ENCODE assay signal across 12 mouse cellular contexts in genomic region chr11:117996066-117996465, GRCm38 (mm10). TPM values are rescaled to one million over a fixed set of nuclear protein-coding genes. Genes with fewer than 3 reads are reported as not detected.
DNase-seq lines count a peak whose midpoint lies in the region; ATAC-seq and TF ChIP-seq lines count a peak whose summit lies in the region.
"Had no signal": no experiment of that assay in that cellular context is flagged by ENCODE, and none has a peak within 500 bp of the region (broad histone marks: within the 10 kb centered on the region; RNA-seq: fewer than 3 reads in every experiment).

No protein-coding gene starts in this region.

- no peak overlapping the region for H3K4me3 ChIP-seq in gastrocnemius, adult 2 months
- no peak overlapping the region for H3K4me3 ChIP-seq in limb, embryonic 12.5 days (replicated peaks)
- H3K4me3 ChIP-seq in limb, embryonic 10.5 days: no peak overlapping the region
- no peak overlapping the region for H3K4me3 ChIP-seq in ES-Bruce4 (ENCODE audit: low read depth, low read length)
- no peak overlapping the region for H3K4me3 ChIP-seq in limb, embryonic 13.5 days

- intact Hi-C loops in gastrocnemius, adult 2 months (cut with DNase I): no loop called here

- no peak for DNase-seq in gastrocnemius, adult 2 months
- DNase-seq in gastrocnemius, adult 8-10 months (ENCODE audit: low spot score in 2 of 2): no peak
- DNase-seq in limb, embryonic 10.5 days (ENCODE audit: low spot score): no peak
- DNase-seq in right cerebral cortex, adult 2 months (ENCODE audit: low spot score in 2 of 2): no peak
- no peak for DNase-seq in gastrocnemius, adult 18-20 months (ENCODE audit: low spot score)
- DNase-seq: cerebellum, postnatal 10 days; kidney, adult 11 months had no signal

- TF ChIP-seq EP300 in ES-Bruce4 (IDR thresholded peaks at IDR 0.05; ENCODE audit: insufficient read depth, low read depth, low read length): peak; percentile 67

- no peak for TF ChIP-seq POLR2A in ES-Bruce4 (IDR thresholded peaks at IDR 0.05; ENCODE audit: insufficient read depth, low read length)

- peak overlapping the region; percentile 35; the same call in 1 of the 2 replicates for H3K27ac ChIP-seq in gastrocnemius, adult 2 months
- peak overlapping the region; percentile 76 for H3K27ac ChIP-seq in limb, embryonic 12.5 days
- no peak overlapping the region for H3K27ac ChIP-seq in limb, embryonic 10.5 days
- H3K27ac ChIP-seq in ES-Bruce4 (ENCODE audit: insufficient read depth, low read length): peak overlapping the region; percentile 35
- H3K27ac ChIP-seq in limb, embryonic 13.5 days: peak overlapping the region; percentile 75
- H3K27ac ChIP-seq: liver, embryonic 14.5 days had no signal

- 22% methylated on average over 3 of the region's 3 CpGs for WGBS in limb, embryonic 12.5 days
- 30% methylated on average over 3 of the region's 3 CpGs for WGBS in limb, embryonic 10.5 days
- WGBS in limb, embryonic 13.5 days: 29% methylated on average over 3 of the region's 3 CpGs

- peaks cover 34% of the 10 kb centered on the region for H3K36me3 ChIP-seq in limb, embryonic 12.5 days
- H3K36me3 ChIP-seq in limb, embryonic 10.5 days: peaks cover 38% of the 10 kb centered on the region
- H3K36me3 ChIP-seq in ES-Bruce4 (ENCODE audit: control insufficient read depth, insufficient read depth, low read length, poor library complexity, severe bottlenecking): peaks cover 10% of the 10 kb centered on the region
- peaks cover 31% of the 10 kb centered on the region for H3K36me3 ChIP-seq in limb, embryonic 13.5 days

- no peak for ATAC-seq in limb, embryonic 12.5 days (ENCODE audit: insufficient number of reproducible peaks, insufficient read depth, low FRiP score, low TSS enrichment, low read depth)
- no peak for ATAC-seq in limb, embryonic 13.5 days (ENCODE audit: low FRiP score, low read depth)
- ATAC-seq: forebrain, embryonic 14.5 days had no signal

- no peaks in the 10 kb centered on the region for H3K9me3 ChIP-seq in limb, embryonic 12.5 days
- H3K9me3 ChIP-seq in limb, embryonic 10.5 days (replicated peaks): no peaks in the 10 kb centered on the region
- H3K9me3 ChIP-seq in ES-Bruce4 (replicated peaks; ENCODE audit: control insufficient read depth, insufficient read depth, low read length, poor library complexity, severe bottlenecking): no peaks in the 10 kb centered on the region
- H3K9me3 ChIP-seq in limb, embryonic 13.5 days: no peaks in the 10 kb centered on the region

- no peaks in the 10 kb centered on the region for H3K27me3 ChIP-seq in limb, embryonic 12.5 days
- no peaks in the 10 kb centered on the region for H3K27me3 ChIP-seq in limb, embryonic 10.5 days (ENCODE audit: low read depth, poor library complexity, severe bottlenecking)
- H3K27me3 ChIP-seq in ES-Bruce4 (ENCODE audit: control insufficient read depth, insufficient read depth, low read length, poor library complexity, severe bottlenecking): no peaks in the 10 kb centered on the region
- no peaks in the 10 kb centered on the region for H3K27me3 ChIP-seq in limb, embryonic 13.5 days

- no peak overlapping the region for H3K9ac ChIP-seq in limb, embryonic 12.5 days (replicated peaks)
- no peak overlapping the region for H3K9ac ChIP-seq in ES-Bruce4 (ENCODE audit: low read depth, poor library complexity, severe bottlenecking)
- peak overlapping the region; percentile 48; the same call in 1 of the 2 replicates for H3K9ac ChIP-seq in limb, embryonic 13.5 days
- H3K9ac ChIP-seq: liver, embryonic 14.5 days had no signal

- TF ChIP-seq CTCF in gastrocnemius, adult 2 months (IDR thresholded peaks at IDR 0.05): no peak
- no peak for TF ChIP-seq CTCF in ES-Bruce4 (IDR thresholded peaks at IDR 0.05; ENCODE audit: low read depth, low read length)

- H3K4me2 ChIP-seq in limb, embryonic 12.5 days: peak overlapping the region; percentile 15; the same call in 1 of the 2 replicates
- H3K4me2 ChIP-seq in limb, embryonic 13.5 days (replicated peaks): peak overlapping the region; percentile 17; the same call in 1 of the 2 replicates

- peaks cover 42% of the 10 kb centered on the region for H3K4me1 ChIP-seq in limb, embryonic 12.5 days (replicated peaks)
- peaks cover 49% of the 10 kb centered on the region for H3K4me1 ChIP-seq in limb, embryonic 10.5 days
- H3K4me1 ChIP-seq in ES-Bruce4 (ENCODE audit: control insufficient read depth, insufficient read depth, low read length): peaks cover 14% of the 10 kb centered on the region
- peaks cover 54% of the 10 kb centered on the region for H3K4me1 ChIP-seq in limb, embryonic 13.5 days

RNA-seq across cellular contexts. Expression of gene Pgs1, which starts 10.0 kb away (rescaled TPM):
- total RNA-seq in gastrocnemius, adult 2 months (2021): 10 to 100 TPM; 17.2 to 18.0 TPM
- 10 to 100 TPM; 16.9 to 23.0 (median 19.1) TPM for total RNA-seq in gastrocnemius, adult 8-10 months (2022)
- 40.7 and 43.1 TPM in 2 replicates for polyA plus RNA-seq in limb, embryonic 12.5 days (2016; fragmentation: Nextera tagmentation; extraction: Ambion mirVana)
- 47.1 and 47.4 TPM in 2 replicates for polyA plus RNA-seq in limb, embryonic 10.5 days (2016; fragmentation: Nextera tagmentation; extraction: Ambion mirVana)
- polyA plus RNA-seq in ES-Bruce4 (2011; ENCODE audit: insufficient read depth, insufficient read length, low read depth, missing spikeins): 31.5 and 35.5 TPM in 2 replicates
- polyA plus RNA-seq in limb, embryonic 13.5 days (2015; fragmentation: Nextera tagmentation; extraction: Ambion mirVana): 34.4 and 35.7 TPM in 2 replicates
- 10 to 100 TPM; 17.6 to 18.5 TPM for total RNA-seq in gastrocnemius, adult 18-20 months (2021)

RNA-seq across cellular contexts. Expression of gene Socs3, which starts 26.2 kb away (rescaled TPM):
- total RNA-seq in gastrocnemius, adult 2 months (2021): 10 to 100 TPM in 1 of 2 experiments, 1 to 10 TPM in 1; 1.7 to 10.1 TPM
- total RNA-seq in gastrocnemius, adult 8-10 months (2022): 1 to 10 TPM; 1.9 to 3.3 (median 2.5) TPM
- 14.9 and 16.4 TPM in 2 replicates for polyA plus RNA-seq in limb, embryonic 12.5 days (2016; fragmentation: Nextera tagmentation; extraction: Ambion mirVana)
- 11.2 and 13.2 TPM in 2 replicates for polyA plus RNA-seq in limb, embryonic 10.5 days (2016; fragmentation: Nextera tagmentation; extraction: Ambion mirVana)
- polyA plus RNA-seq in ES-Bruce4 (2011; ENCODE audit: insufficient read depth, insufficient read length, low read depth, missing spikeins): 53.8 and 61.5 TPM in 2 replicates
- polyA plus RNA-seq in limb, embryonic 13.5 days (2015; fragmentation: Nextera tagmentation; extraction: Ambion mirVana): 15.6 and 15.8 TPM in 2 replicates
- 1 to 10 TPM; 3.1 to 6.6 TPM for total RNA-seq in gastrocnemius, adult 18-20 months (2021)
